Mouse (Mus musculus) thymus, adult 2 months (tissue): Measurements from ENCODE around the gene Scn11a. TPM values are rescaled to one million over a fixed set of nuclear protein-coding genes. Genes with fewer than 3 reads are reported as not detected.

Source experiments
- DNase-seq: peaks from one replicate; pipeline ENCODE4 v3.0.0; 2021
- H3K27ac ChIP-seq: fragments of 200-500 bp; 2 replicates; pipeline ENCODE4 v1.5.1; 2012; ENCODE audit warnings: low read length, control low read depth; ENCODE audit not compliant: control insufficient read depth, insufficient read depth
- H3K27me3 ChIP-seq: fragments of 200-500 bp; 2 replicates; pipeline ENCODE4 v1.6.1; 2012; ENCODE audit warnings: mild to moderate bottlenecking, low read length, moderate library complexity, mixed read lengths; ENCODE audit not compliant: control insufficient read depth, insufficient read depth
- H3K36me3 ChIP-seq: fragments of 200-500 bp; 2 replicates; pipeline ENCODE4 v1.6.1; 2012; ENCODE audit warnings: mild to moderate bottlenecking, low read length, moderate library complexity; ENCODE audit not compliant: control insufficient read depth, insufficient read depth
- H3K4me1 ChIP-seq: fragments of 200-500 bp; replicated peaks from 2 replicates; pipeline ENCODE4 v1.6.1; 2012; ENCODE audit warnings: low read length; ENCODE audit not compliant: control insufficient read depth, insufficient read depth
- H3K4me3 ChIP-seq: fragments of 200-500 bp; 2 replicates; pipeline ENCODE4 v1.5.1; 2012; ENCODE audit warnings: mild to moderate bottlenecking, low read length, control low read depth, moderate library complexity; ENCODE audit not compliant: control insufficient read depth, insufficient read depth
- CTCF ChIP-seq: fragments of 200-500 bp; IDR thresholded peaks from 2 replicates; pipeline ENCODE4 v1.5.1; 2012; ENCODE audit warnings: mild to moderate bottlenecking, control low read depth, low read length, moderate library complexity, borderline replicate concordance; ENCODE audit not compliant: control insufficient read depth, poor library complexity, insufficient read depth; ENCODE audit errors: extremely low read depth
- POLR2A ChIP-seq: fragments of 200-500 bp; IDR thresholded peaks from 2 replicates; pipeline ENCODE4 v1.6.1; 2012; ENCODE audit warnings: mild to moderate bottlenecking, low read length, control low read depth, moderate library complexity; ENCODE audit not compliant: control insufficient read depth, poor library complexity, insufficient read depth; ENCODE audit errors: extremely low read depth
- WGBS: fragments of 180-500 bp; shearing (Covaris S2); methylation state at CpG from one replicate; pipeline ENCODE4 v1.1.7; 2018; 5-methylcytosine and 5-hydroxymethylcytosine counted together
- polyA plus RNA-seq: library from polyadenylated mRNA; depleted of rRNA; stranded (reverse); fragments of >200 nt; gene quantifications from 2 replicates; pipeline ENCODE4 v1.2.3, GENCODE M21; 2012

Gene Scn11a
- polyA plus RNA-seq, 1 experiment = 0.04 TPM

- H3K27me3 ChIP-seq = no peaks in the 10 kb centered on the region
- DNase-seq = no peak
- TF ChIP-seq CTCF (no peak), POLR2A (no peak)
- no peak overlapping the region for H3K27ac ChIP-seq
- H3K4me1 ChIP-seq = no peaks in the 10 kb centered on the region
- no peaks in the 10 kb centered on the region for H3K36me3 ChIP-seq
- H3K4me3 ChIP-seq = no peak overlapping the region
- WGBS = 90% methylated on average over 1 of the region's 1 CpGs
These were observed 65.8 kb downstream of the Scn11a start for GRCm38 (mm10) chr9:119759457-119759856.

GRCm38 (mm10) chr9:119751507-119751906 is 73.7 kb downstream of the Scn11a start:
- H3K27ac ChIP-seq = no peak overlapping the region
- WGBS = 11% methylated on average over 5 of the region's 5 CpGs
- H3K36me3 ChIP-seq = no peaks in the 10 kb centered on the region
- TF ChIP-seq CTCF = no peak
- no peak for TF ChIP-seq POLR2A
- H3K4me3 ChIP-seq = no peak overlapping the region
- H3K27me3 ChIP-seq = no peaks in the 10 kb centered on the region
- peak; percentile 28 for DNase-seq
- no peaks in the 10 kb centered on the region for H3K4me1 ChIP-seq

GRCm38 (mm10) chr9:119749112-119749511 is 76.1 kb downstream of the Scn11a start:
- Histone ChIP-seq H3K27me3 (no peaks in the 10 kb centered on the region), H3K36me3 (no peaks in the 10 kb centered on the region), H3K4me3 (no peak overlapping the region), H3K27ac (no peak overlapping the region), H3K4me1 (peaks cover 17% of the 10 kb centered on the region)
- 89% methylated on average over 9 of the region's 9 CpGs for WGBS
- DNase-seq = no peak
- TF ChIP-seq POLR2A (no peak), CTCF (no peak)

GRCm38 (mm10) chr9:119743900-119744299 is 81.4 kb downstream of the Scn11a start:
- TF ChIP-seq POLR2A = no peak
- TF ChIP-seq CTCF = no peak
- DNase-seq = peak; percentile 82
- Histone ChIP-seq H3K36me3 (no peaks in the 10 kb centered on the region), H3K4me3 (peak overlapping the region; percentile 22), H3K4me1 (peaks cover 37% of the 10 kb centered on the region), H3K27me3 (no peaks in the 10 kb centered on the region), H3K27ac (peak overlapping the region; percentile 85)
- WGBS = 7% methylated on average over 4 of the region's 4 CpGs

- DNase-seq = no peak
- TF ChIP-seq POLR2A = no peak
- no peak for TF ChIP-seq CTCF
- Histone ChIP-seq H3K27ac (no peak overlapping the region), H3K27me3 (no peaks in the 10 kb centered on the region), H3K4me1 (peaks cover 37% of the 10 kb centered on the region), H3K4me3 (no peak overlapping the region), H3K36me3 (no peaks in the 10 kb centered on the region)
- 71% methylated on average over 3 of the region's 3 CpGs for WGBS
These were observed 81.9 kb downstream of the Scn11a start for GRCm38 (mm10) chr9:119743312-119743711.

GRCm38 (mm10) chr9:119741101-119741786 is 84.0 kb downstream of the Scn11a start:
- DNase-seq = no peak
- WGBS = 69% methylated on average over 5 of the region's 5 CpGs
- no peaks in the 10 kb centered on the region for H3K27me3 ChIP-seq

GRCm38 (mm10) chr9:119728412-119729097 is 96.7 kb downstream of the Scn11a start:
- no peak overlapping the region for H3K27ac ChIP-seq
- no peak overlapping the region for H3K4me3 ChIP-seq
- WGBS = 95% methylated on average over 11 of the region's 11 CpGs
- no peaks in the 10 kb centered on the region for H3K4me1 ChIP-seq
- H3K36me3 ChIP-seq = no peaks in the 10 kb centered on the region
- no peak for TF ChIP-seq CTCF
- TF ChIP-seq POLR2A = no peak
- no peaks in the 10 kb centered on the region for H3K27me3 ChIP-seq
- no peak for DNase-seq

More at GRCm38 (mm10) chr9:119741101-119741786, 84.0 kb downstream of the Scn11a start:
- Histone ChIP-seq H3K4me1 (peaks cover 37% of the 10 kb centered on the region), H3K27ac (no peak overlapping the region), H3K4me3 (no peak overlapping the region), H3K36me3 (no peaks in the 10 kb centered on the region)
- TF ChIP-seq CTCF = no peak
- no peak for TF ChIP-seq POLR2A
